Mouse (Mus musculus) liver, postnatal 0 days (tissue): ENCODE measurements at regions not wholly inside any gene's neighbourhood (a gene's known extent, or its start where the extent isn't known, plus 50 kb on each side); places are given as distances from the start of the nearest gene placed in this dataset.

ENCODE experiments used
- CTCF ChIP-seq: sonication (generic); IDR thresholded peaks from 2 replicates; pipeline ENCODE4 v1.5.1; 2016; ENCODE audit warnings: antibody characterized with exemption, low read depth
- EP300 ChIP-seq: IDR thresholded peaks from 2 replicates; pipeline ENCODE4 v1.6.1; 2016; ENCODE audit warnings: antibody characterized with exemption, low read depth, mild to moderate bottlenecking

- TF ChIP-seq CTCF (no peak), EP300 (no peak)
Observed at GRCm38 (mm10) chr19:18200105-18200782, 362.8 kb upstream of the Pcsk5 start.
